Mouse (Mus musculus): ENCODE results near the gene Hexim1. TPM values are rescaled to one million over a fixed set of nuclear protein-coding genes. Genes with fewer than 3 reads are reported as not detected.

The Hexim1 gene
- total and polyA plus RNA-seq, 2 experiments from 2014 or later = 3.9 to 20.5 TPM

GRCm38 (mm10) chr11:103098531-103099190 is 17.4 kb upstream of the Hexim1 start:
- Histone ChIP-seq H3K27ac (ENCODE audit: low read depth, low read length) (no peak overlapping the region), H3K9ac (no peak overlapping the region), H3K36me3 (ENCODE audit: insufficient read depth) (no peaks in the 10 kb centered on the region), H3K4me2 (ENCODE audit: low read depth) (no peak overlapping the region), H3K27me3 (ENCODE audit: insufficient read depth, low read length) (peaks cover 7% of the 10 kb centered on the region; the same call in 1 of the 2 replicates), H3K4me3 (ENCODE audit: low read depth, low read length) (no peak overlapping the region), H3K4me1 (ENCODE audit: insufficient read depth) (0 out of 2 replicates have a peak, but pooled peaks cover 16% of the 10 kb centered on the region), H3K9me3 (ENCODE audit: low read length) (no peaks in the 10 kb centered on the region)
- DNase-seq (no peak), ATAC-seq (no peak)
- no peak for TF ChIP-seq CTCF (IDR thresholded peaks at IDR 0.05; ENCODE audit: low read depth)
- 65% methylated on average over 11 of the region's 11 CpGs for WGBS

- no peak for TF ChIP-seq CTCF (IDR thresholded peaks at IDR 0.05; ENCODE audit: low read depth)
- DNase-seq (no peak), ATAC-seq (no peak)
- Histone ChIP-seq H3K27ac (ENCODE audit: low read depth, low read length) (no peak overlapping the region), H3K27me3 (ENCODE audit: insufficient read depth, low read length) (peaks cover 7% of the 10 kb centered on the region; the same call in 1 of the 2 replicates), H3K4me2 (ENCODE audit: low read depth) (no peak overlapping the region), H3K4me1 (ENCODE audit: insufficient read depth) (0 out of 2 replicates have a peak, but pooled peaks cover 16% of the 10 kb centered on the region), H3K36me3 (ENCODE audit: insufficient read depth) (no peaks in the 10 kb centered on the region), H3K4me3 (ENCODE audit: low read depth, low read length) (no peak overlapping the region), H3K9me3 (ENCODE audit: low read length) (no peaks in the 10 kb centered on the region), H3K9ac (no peak overlapping the region)
- 71% methylated on average over 12 of the region's 12 CpGs for WGBS
Measured at GRCm38 (mm10) chr11:103099352-103099940, 16.6 kb upstream of the Hexim1 start.

GRCm38 (mm10) chr11:103100361-103100760 is 15.7 kb upstream of the Hexim1 start:
- DNase-seq (no peak), ATAC-seq (no peak)
- Histone ChIP-seq H3K4me1 (ENCODE audit: insufficient read depth) (0 out of 2 replicates have a peak, but pooled peaks cover 16% of the 10 kb centered on the region), H3K27me3 (ENCODE audit: insufficient read depth, low read length) (peaks cover 7% of the 10 kb centered on the region; the same call in 1 of the 2 replicates), H3K4me2 (ENCODE audit: low read depth) (no peak overlapping the region), H3K27ac (ENCODE audit: low read depth, low read length) (no peak overlapping the region), H3K4me3 (ENCODE audit: low read depth, low read length) (no peak overlapping the region), H3K36me3 (ENCODE audit: insufficient read depth) (no peaks in the 10 kb centered on the region), H3K9ac (no peak overlapping the region), H3K9me3 (ENCODE audit: low read length) (no peaks in the 10 kb centered on the region)
- TF ChIP-seq CTCF (IDR thresholded peaks at IDR 0.05; ENCODE audit: low read depth) = no peak
- 74% methylated on average over 8 of the region's 8 CpGs for WGBS

GRCm38 (mm10) chr11:103101481-103101865 is 14.6 kb upstream of the Hexim1 start, which contains the start of the genes Plcd3 and Acbd4:
Gene Plcd3, minus strand, starts transcription at chr11:103101658.
Gene Acbd4, plus strand, starts transcription at chr11:103101682.
- Histone ChIP-seq H3K27me3 (ENCODE audit: insufficient read depth, low read length) (peaks cover 7% of the 10 kb centered on the region; the same call in 1 of the 2 replicates), H3K27ac (ENCODE audit: low read depth, low read length) (no peak within 1 kb of the TSS), H3K36me3 (ENCODE audit: insufficient read depth) (no peaks in the 10 kb centered on the region), H3K9me3 (ENCODE audit: low read length) (no peaks in the 10 kb centered on the region), H3K4me2 (ENCODE audit: low read depth) (peak within 1 kb of the TSS; percentile 81), H3K9ac (peak within 1 kb of the TSS; percentile 53), H3K4me1 (ENCODE audit: insufficient read depth) (0 out of 2 replicates have a peak, but pooled peaks cover 16% of the 10 kb centered on the region), H3K4me3 (ENCODE audit: low read depth, low read length) (peak within 1 kb of the TSS; percentile 50)
- TF ChIP-seq CTCF (IDR thresholded peaks at IDR 0.05; ENCODE audit: low read depth) = no peak
- 0% methylated on average over 34 of the region's 34 CpGs for WGBS
- no peak for DNase-seq
- ATAC-seq = no peak

GRCm38 (mm10) chr11:103101866-103102501 is 14.0 kb upstream of the Hexim1 start:
- peak; percentile 79 for DNase-seq
- no peaks in the 10 kb centered on the region for H3K36me3 ChIP-seq (ENCODE audit: insufficient read depth)

GRCm38 (mm10) chr11:103102725-103103349 is 13.2 kb upstream of the Hexim1 start:
- peak; percentile 100 for TF ChIP-seq CTCF (IDR thresholded peaks at IDR 0.05; ENCODE audit: low read depth)
- H3K9me3 ChIP-seq (ENCODE audit: low read length) = no peaks in the 10 kb centered on the region
- peaks cover 7% of the 10 kb centered on the region; the same call in 1 of the 2 replicates for H3K27me3 ChIP-seq (ENCODE audit: insufficient read depth, low read length)
- ATAC-seq = peak; percentile 97
- H3K36me3 ChIP-seq (ENCODE audit: insufficient read depth) = no peaks in the 10 kb centered on the region
- DNase-seq = peak; percentile 97
- peak overlapping the region; percentile 35; the same call in 1 of the 2 replicates for H3K27ac ChIP-seq (ENCODE audit: low read depth, low read length)
- H3K4me2 ChIP-seq (ENCODE audit: low read depth) = peak overlapping the region; percentile 81
- 0 out of 2 replicates have a peak, but pooled peaks cover 16% of the 10 kb centered on the region for H3K4me1 ChIP-seq (ENCODE audit: insufficient read depth)
- WGBS = 2% methylated on average over 35 of the region's 35 CpGs
- H3K4me3 ChIP-seq (ENCODE audit: low read depth, low read length) = peak overlapping the region; percentile 50
- peak overlapping the region; percentile 58 for H3K9ac ChIP-seq

More at GRCm38 (mm10) chr11:103101866-103102501, 14.0 kb upstream of the Hexim1 start:
- Histone ChIP-seq H3K27me3 (ENCODE audit: insufficient read depth, low read length) (peaks cover 7% of the 10 kb centered on the region; the same call in 1 of the 2 replicates), H3K4me3 (ENCODE audit: low read depth, low read length) (peak overlapping the region; percentile 50), H3K4me2 (ENCODE audit: low read depth) (peak overlapping the region; percentile 81), H3K4me1 (ENCODE audit: insufficient read depth) (0 out of 2 replicates have a peak, but pooled peaks cover 16% of the 10 kb centered on the region), H3K9me3 (ENCODE audit: low read length) (no peaks in the 10 kb centered on the region), H3K27ac (ENCODE audit: low read depth, low read length) (no peak overlapping the region), H3K9ac (peak overlapping the region; percentile 53)
- no peak for TF ChIP-seq CTCF (IDR thresholded peaks at IDR 0.05; ENCODE audit: low read depth)
- 2% methylated on average over 30 of the region's 30 CpGs for WGBS
- peak; percentile 37; the same call in 1 of the 2 replicates for ATAC-seq

All from forebrain, postnatal 0 days (tissue).